Mouse (Mus musculus) myocyte (in vitro differentiated cells): ENCODE results near the gene Mettl1.
A peak's percentile ranks its signal among the peaks of the same experiment; 100 is the strongest.

ENCODE experiments used
- E2F4 ChIP-seq: IDR thresholded peaks from one replicate; pipeline ENCODE4 v1.6.1; 2011; ENCODE audit warnings: mild to moderate bottlenecking, control low read depth, moderate library complexity; ENCODE audit not compliant: insufficient read depth
- MYOD1 ChIP-seq, 3 experiments: IDR thresholded peaks; one replicate each; pipeline ENCODE4 v1.6.1; 2011; ENCODE audit warnings: control low read depth in 2 of 3, low read depth in 2 of 3, mild to moderate bottlenecking in 2 of 3, moderate library complexity in 1 of 3; ENCODE audit not compliant: insufficient read length in 2 of 3, control insufficient read depth in 1 of 3
- MYOG ChIP-seq, 3 experiments: IDR thresholded peaks; one replicate each; pipeline ENCODE4 v1.6.1; 2011; ENCODE audit warnings: control low read depth in 2 of 3, low read depth in 2 of 3, mild to moderate bottlenecking in 2 of 3; ENCODE audit not compliant: insufficient read length in 2 of 3, control insufficient read depth in 1 of 3, insufficient read depth in 1 of 3
- POLR2A ChIP-seq: IDR thresholded peaks from one replicate; pipeline ENCODE4 v1.6.1; 2011; ENCODE audit warnings: low read depth, mild to moderate bottlenecking, control low read depth, moderate library complexity; ENCODE audit not compliant: insufficient read length
- POLR2AphosphoS2 ChIP-seq: IDR thresholded peaks from one replicate; pipeline ENCODE4 v1.6.1; 2011; ENCODE audit warnings: low read depth, control low read depth; ENCODE audit not compliant: insufficient read length
- TCF12 ChIP-seq: IDR thresholded peaks from one replicate; pipeline ENCODE4 v1.6.1; 2011; ENCODE audit warnings: mild to moderate bottlenecking, control low read depth; ENCODE audit not compliant: poor library complexity, insufficient read depth, severe bottlenecking
- USF1 ChIP-seq: IDR thresholded peaks from one replicate; pipeline ENCODE4 v1.6.1; 2011; ENCODE audit warnings: low read depth, mild to moderate bottlenecking, control low read depth, moderate library complexity

- TF ChIP-seq POLR2A (peak; percentile 54), MYOD1 (IDR thresholded peaks at IDR 0.05; ENCODE audit: control insufficient read depth in 1 of 3, insufficient read length in 2 of 3, low read depth in 2 of 3) (peak in 2 of 3 experiments; percentile 57 to 72), USF1 (no peak), E2F4 (no peak), TCF12 (no peak), POLR2AphosphoS2 (no peak), MYOG (IDR thresholded peaks at IDR 0.05; ENCODE audit: control insufficient read depth in 1 of 3, insufficient read depth in 1 of 3, insufficient read length in 2 of 3, low read depth in 2 of 3) (peak in 2 of 3 experiments; percentile 54 to 66)
These were observed 50.5 kb downstream of the Mettl1 start for GRCm38 (mm10) chr10:127091507-127092396.
